Mouse (Mus musculus): ENCODE results near the gene Cip2a. TPM values are rescaled to one million over a fixed set of nuclear protein-coding genes. Genes with fewer than 3 reads are reported as not detected.

Gene Cip2a
- 85.7 and 97.0 TPM in 2 replicates for total RNA-seq (2015)
- total RNA-seq (2017): 75.7 and 101 TPM in 2 replicates

DNA sequence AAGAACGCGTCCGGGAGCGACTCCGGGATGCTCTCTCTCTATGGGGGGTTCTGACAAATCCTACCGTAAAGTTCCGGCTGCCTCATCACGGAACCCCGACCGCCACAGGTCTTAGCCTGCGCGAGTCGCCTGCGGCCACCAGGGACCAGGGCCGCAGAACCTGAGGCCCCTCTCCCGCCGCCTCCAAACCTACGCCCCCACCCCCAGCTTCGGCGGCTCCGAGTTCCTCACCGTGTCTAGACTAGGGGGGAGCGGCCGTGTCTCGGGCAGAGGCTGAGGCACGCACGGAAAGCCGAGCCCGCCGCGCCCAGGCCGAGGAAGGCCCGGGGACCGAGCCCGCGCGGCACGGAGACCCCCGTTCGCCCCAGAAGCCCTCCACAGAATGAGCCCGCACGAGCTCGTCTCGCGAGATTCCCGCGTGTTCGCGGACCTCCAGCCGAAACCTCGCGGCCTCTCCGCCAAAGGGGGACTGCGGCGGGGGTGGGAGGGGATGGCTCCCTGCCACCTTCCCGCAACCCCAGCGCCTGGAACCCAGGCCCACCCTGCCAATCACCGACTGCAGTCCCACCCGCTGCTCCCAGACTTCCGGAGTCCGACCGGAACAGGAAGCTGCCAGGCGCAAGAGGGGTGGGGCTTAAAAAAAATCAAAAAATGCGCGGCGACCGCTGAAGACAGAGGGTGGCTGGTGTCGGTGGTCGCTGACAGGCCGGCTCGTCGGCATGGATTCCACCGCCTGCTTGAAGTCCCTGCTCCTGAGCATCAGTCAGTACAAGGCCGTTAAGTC lies at the start of gene Cip2a, which contains the start of gene Dzip3:
Gene Cip2a (plus strand): TSS at position 627 of the 784 bp plus-strand sequence.
Gene Dzip3 (minus strand): TSS at position 607 of the 784 bp plus-strand sequence.
- peak; percentile 91 for ATAC-seq (replicated peaks; ENCODE audit: poor library complexity)

DNA sequence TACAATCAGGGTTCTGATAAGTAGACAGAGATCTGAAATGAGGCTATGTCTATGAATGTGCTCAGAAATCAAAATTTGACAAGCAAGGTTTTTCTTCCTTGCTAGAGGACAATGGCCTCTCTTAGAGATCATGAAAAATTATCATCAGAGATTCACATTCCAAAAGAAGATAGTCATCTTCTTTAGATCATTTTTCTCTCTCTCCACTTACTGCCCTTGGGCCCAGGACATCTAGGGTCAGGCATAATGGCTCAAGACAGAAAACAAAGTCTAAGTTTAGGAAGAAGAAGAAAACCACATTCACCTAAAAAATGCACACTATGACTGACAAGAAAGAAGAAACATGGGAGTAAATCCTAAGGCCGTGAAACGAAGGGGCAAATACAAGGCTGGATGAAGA lies 21.0 kb upstream of the Cip2a start:
- ATAC-seq (replicated peaks; ENCODE audit: poor library complexity): no peak

DNA sequence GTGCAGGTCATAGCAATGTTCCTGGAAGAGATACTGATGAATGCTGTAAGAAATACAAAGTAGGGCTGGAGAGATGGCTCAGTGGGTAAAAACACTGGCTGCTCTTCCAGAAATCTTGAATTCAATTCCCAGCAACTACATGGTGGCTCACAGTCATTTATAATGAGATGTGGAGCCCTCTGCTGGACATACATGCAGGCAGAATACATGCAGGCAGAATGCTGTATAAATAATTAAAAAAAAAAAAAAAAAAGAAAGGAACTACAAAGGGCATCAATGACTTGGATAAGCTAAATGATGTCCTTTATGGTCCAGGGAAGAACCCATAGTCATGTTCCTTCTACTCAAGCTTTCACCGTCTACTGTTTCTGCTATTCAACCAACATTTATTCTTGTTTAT lies 20.4 kb upstream of the Cip2a start:
- peak; percentile 80 for ATAC-seq (replicated peaks; ENCODE audit: poor library complexity)

DNA sequence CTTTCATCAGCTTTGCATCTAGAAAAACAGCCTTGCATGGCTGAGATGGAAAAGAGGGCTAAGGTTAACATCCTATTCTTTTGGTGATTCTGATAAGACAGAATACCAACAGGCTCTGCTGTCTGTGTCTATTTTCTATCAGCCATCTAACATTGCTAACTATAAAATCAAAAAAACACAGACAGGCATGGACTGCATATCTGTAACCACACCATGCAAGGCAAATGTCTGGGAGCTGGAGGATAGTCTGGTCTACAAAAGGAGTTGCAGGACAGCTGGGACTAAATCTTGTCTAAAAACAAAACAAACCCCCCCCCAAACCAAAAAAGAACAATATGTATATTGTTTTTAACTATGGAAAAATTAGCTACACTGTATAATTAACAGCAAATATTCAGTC lies 14.0 kb upstream of the Cip2a start:
- ATAC-seq (replicated peaks; ENCODE audit: poor library complexity): 0 out of 2 replicates have a peak, but pooled peaks have one; percentile 39

DNA sequence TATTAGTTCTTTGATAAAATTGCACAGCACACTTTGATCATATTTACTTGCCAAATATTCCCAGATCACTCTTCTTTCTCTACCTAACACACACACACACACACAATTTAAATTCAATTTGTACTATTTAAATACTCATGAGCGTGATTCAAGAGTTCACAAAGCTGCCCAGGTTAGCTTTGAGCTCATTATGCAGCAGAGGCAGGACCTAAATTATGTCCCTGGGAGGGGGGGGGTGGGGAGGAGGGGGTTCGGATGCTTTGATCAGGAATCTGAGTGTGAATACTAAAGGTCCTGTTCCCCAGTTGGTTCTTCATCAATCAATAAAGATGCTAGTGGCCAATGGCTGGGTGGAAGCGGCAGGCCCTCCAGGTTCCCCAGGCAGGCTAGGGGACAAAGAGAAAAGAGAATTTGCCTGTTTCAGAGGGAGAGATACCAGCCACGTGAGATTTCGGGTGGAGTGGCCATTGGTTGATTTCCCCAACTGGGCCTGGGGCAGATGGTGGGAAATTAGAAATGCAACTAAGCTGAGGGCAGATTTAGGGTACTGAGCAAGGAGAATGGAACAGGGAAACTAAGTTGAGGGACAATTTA lies 8.9 kb upstream of the Cip2a start:
- no peak for ATAC-seq (replicated peaks; ENCODE audit: poor library complexity)

DNA sequence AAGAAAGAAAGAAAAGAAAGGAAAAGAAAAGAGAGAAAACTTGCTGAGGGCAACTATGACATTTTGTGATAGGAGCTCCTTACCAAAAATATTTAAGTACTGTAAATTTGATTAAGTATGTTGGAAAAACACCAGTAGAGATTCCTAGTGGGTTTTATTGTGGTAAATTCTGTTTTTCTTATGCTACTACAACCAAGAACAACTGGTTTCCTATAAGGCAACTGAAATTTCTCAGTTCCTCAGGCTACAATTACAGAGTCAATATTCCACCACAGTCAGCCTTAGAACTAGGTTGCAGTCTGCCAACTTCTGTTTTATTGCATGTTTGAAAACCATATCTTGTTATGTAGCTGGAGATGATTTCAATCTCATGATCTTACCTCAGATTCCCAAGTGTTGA lies 4.3 kb upstream of the Cip2a start:
- ATAC-seq (replicated peaks; ENCODE audit: poor library complexity): no peak

DNA sequence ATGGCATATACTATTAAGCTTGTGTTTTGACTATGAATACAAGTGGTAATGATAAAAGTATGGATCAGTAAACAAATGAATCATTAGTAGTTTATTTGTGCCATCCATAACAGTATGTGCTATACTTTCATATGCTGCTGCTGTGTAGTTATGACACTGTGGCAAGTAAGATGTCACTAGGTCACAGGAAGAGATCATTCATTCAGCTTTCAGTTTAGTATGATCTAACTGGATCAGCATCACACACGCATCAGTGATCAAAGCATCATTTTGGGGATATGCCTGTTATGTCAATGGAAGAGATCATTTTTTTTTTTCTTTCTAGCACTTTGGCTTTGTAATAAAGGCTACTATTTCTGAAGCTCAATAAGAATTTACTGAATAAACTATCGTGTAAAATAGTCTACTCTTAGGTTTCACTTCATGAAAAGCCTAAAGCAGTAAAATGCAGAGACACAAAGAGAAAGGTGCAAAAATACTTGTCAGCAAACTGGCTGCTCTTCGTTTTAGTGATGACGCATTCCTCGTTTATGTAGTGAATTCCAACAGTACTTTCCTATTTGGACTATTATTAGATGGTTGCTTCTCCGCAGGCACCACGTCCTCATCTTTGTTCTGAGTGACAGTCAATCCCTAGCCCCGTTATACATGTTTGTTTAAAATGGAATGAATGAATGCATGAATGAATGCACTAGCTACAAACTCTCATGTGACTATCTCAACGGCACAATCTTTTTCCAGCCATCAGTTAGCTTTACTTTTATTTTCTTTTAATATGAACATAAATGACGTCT lies 1.4 kb upstream of the Cip2a start:
- no peak for ATAC-seq (replicated peaks; ENCODE audit: poor library complexity)

DNA sequence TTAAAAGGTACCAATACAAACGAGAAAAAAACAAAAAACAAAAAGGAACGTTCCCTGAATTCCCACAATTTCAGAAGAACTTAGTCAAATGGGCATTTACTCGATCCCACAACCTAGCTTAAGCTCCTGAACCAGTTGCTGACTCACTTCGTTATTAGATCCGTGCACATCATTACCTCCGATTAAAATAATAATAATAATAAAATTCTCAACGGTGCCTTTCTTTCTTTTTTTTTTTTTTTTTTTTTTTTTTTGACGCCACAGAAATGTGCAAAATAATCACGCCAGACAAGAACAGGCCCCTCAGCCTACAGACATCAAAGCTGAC lies 790 bp upstream of the Cip2a start:
- no peak for ATAC-seq (replicated peaks; ENCODE audit: poor library complexity)

DNA sequence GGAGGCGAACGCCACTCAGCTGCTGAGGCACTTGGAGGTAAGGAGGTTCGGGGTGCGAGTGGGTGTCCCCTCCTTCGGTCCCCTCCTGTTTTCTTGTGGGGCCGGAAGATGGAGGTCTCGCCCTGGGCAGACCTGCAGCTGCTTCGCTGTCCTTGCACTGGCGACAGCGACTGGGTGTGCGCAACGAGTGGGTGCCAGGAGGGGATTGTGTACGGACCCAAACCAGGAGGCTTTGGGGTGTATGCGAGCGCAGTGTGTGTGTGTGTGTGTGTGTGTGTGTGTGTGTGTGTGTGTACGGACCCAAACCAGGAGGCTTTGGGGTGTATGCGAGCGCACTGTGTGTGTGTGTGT lies 333 bp downstream of the Cip2a start:
- peak; percentile 47 for ATAC-seq (replicated peaks; ENCODE audit: poor library complexity)

DNA sequence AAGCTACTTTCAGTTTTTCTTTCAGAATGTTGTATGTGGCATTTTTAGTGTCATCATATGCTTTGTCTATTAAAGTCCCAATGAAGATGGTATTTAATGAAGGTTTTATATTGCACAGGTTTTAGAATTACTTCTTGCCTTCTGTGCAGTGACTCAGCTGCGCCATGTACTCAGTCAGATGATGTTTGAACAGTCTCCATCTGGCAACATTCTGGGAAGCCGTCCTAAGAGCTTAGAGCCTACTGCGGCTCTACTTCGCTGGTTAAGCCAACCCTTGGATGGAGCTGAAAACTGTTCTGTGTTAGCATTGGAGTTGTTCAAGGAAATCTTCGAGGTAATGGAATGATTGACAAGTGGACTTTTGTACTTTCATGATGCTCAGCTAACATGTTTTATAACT lies 10.2 kb downstream of the Cip2a start:
- no peak for ATAC-seq (replicated peaks; ENCODE audit: poor library complexity)

DNA sequence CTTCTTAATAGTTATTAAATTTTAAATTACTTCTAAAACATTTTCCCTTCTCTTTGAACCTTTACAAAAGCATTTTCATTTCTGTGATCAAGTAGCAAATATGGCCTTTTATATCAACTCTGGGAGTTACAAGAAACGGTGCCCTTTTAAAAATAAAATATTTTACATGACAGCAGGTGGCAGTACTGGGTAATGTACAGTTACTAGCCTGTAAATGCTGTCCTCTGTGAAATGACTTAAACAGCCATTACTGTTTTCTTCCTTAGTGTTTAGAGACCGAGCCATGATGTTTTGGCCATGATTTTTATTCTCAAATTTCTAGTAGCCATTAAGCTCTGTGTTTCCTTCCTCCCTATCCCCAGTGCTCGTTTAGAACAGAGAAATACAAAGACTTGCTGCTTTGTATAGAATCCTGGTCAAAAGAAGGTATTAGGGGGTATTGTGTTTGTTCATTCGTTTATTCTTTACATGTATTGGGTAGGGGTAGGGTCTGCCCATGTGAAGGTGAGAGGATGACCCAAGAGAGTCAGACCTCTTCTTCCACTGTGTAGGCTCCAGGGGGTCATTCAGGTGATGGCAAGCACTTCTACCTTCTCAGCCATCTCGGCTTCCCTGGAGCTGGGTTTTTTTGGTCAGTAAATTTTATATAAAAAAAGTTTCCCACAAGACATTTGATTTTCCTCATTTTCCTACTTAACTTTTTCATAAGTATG lies 22.8 kb downstream of the Cip2a start:
- peak; percentile 69 for ATAC-seq (replicated peaks; ENCODE audit: poor library complexity)

DNA sequence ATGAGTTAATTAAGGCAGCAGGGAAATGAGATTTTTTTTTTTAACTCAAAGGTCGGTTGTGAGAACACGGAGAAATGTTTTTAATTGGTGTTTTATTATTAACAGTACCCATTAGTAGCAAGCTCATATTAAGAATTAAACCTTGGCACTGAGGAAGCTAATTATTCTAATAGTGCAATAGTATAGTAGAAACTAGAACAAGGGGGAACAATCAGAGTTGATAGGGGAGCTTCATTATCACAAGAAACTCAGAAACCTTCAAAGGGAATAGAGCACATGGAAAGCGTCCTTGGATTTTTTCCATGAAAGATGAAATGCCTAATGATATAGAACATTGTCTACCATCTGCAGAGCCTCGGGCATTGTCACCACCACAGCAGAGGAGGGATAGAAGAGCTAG lies 41.9 kb downstream of the Cip2a start:
- ATAC-seq (replicated peaks; ENCODE audit: poor library complexity): no peak

DNA sequence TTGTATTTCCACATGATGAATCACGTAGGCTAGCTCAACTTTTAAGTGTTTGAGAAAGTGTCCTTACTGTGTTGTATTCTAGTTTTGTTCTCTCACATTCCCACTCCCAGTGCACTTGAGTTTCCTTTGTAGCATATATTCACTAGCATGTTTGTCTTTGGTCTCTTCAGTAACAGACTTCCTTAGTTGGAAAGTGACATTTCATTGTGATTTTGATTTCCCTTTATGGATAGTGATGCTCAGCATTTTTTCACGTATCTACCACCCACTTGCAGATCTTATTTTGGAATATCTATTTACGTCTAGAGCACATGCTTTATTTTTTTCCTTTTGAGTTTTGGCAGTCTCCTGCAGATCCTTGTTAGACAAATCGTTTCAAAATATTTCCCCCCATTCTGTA lies 43.8 kb downstream of the Cip2a start:
- ATAC-seq (replicated peaks; ENCODE audit: poor library complexity): no peak

DNA sequence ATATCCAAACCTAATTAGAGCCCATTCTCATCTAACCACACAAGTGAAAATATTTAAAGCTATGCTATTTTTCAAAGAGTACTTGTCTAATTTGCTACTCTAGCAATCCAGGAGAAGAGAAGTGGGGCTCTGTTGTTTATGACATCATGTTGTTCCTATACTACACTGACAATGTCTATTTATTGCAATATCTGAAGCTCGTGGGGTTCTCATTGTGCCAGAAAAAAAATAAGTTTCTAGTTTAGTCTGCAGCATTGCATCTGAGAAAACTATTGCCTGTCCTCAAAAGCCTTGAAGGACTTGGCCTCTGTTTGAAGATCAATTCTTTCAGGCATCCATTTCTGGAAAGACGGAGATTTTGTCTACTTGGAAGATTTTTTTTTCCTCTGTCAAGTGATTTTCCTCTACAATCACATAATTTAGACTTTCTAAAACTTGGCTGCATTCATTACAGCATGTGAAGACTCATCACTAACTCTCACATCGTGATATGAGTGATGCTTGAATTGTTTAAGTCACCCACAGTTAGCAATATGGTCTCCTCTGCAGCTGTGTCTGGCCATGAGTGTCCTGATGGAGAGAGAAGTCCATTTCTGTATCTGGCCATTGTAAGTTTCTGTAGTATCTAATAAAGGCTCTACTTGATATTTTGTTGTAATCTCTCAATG lies 46.7 kb downstream of the Cip2a start:
- ATAC-seq (replicated peaks; ENCODE audit: poor library complexity): no peak

DNA sequence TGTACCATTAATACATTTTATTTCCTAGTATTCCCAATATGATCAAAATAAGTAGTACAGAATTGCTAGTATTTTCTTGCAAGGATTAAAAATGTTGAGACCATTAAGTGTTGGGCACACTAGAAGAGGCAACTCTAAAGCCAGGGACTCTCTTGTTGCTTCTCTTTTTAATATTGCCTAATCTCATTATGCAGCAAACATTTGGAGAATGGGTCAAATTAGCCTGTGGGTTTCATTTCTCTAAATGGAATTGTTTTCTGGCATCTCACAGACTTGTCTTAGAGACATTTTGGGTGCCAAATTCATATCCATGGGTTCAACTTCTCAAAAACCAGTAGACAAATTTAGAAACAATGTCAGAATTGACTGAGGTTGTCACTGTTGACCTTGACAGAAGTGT lies 55.2 kb downstream of the Cip2a start:
- peak; percentile 78 for ATAC-seq (replicated peaks; ENCODE audit: poor library complexity)

DNA sequence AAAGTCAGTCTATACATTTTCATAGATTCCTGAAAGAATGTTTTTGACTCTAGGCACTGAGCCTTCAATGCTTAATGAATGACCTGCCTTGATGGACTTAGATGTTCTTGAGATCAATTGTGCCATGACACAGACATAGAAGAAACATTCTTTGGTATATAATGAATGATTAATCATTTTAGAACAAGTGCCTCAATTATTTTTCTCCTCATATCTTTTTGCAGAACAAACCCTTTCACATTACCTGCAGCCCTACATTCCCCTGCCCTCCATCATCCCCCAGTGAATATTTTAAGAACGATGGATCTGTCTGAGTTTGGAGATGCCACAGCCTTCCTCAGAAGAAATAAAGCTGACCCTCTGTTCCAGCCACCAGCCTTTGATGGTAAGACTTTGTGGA lies 63.2 kb downstream of the Cip2a start, which contains the start of gene Myh15:
Gene Myh15 (plus strand): TSS at position 301 of the 400 bp plus-strand sequence.
- no peak for ATAC-seq (replicated peaks; ENCODE audit: poor library complexity)

Other genes starting within 250 kb of the Cip2a start
- gene Trat1, start 222.2 kb upstream of the Cip2a start, total RNA-seq (2015): not detected in 2 replicates
- 0.14 and 0.54 TPM in 2 replicates for gene Trat1, start 222.2 kb upstream of the Cip2a start, total RNA-seq (2017)
- gene Retnlb, start 177.3 kb upstream of the Cip2a start, total RNA-seq (2015): not detected in 2 replicates
- gene Retnlb, start 177.3 kb upstream of the Cip2a start, total RNA-seq (2017): not detected in 2 replicates
- not detected in 2 replicates for gene Retnla, start 151.6 kb upstream of the Cip2a start, total RNA-seq (2015)
- not detected in 2 replicates for gene Retnla, start 151.6 kb upstream of the Cip2a start, total RNA-seq (2017)
- 131 and 143 TPM in 2 replicates for gene Retnlg, start 121.6 kb upstream of the Cip2a start, total RNA-seq (2015)
- gene Retnlg, start 121.6 kb upstream of the Cip2a start, total RNA-seq (2017): 34.6 and 51.2 TPM in 2 replicates
- gene Dzip3, start within 50 bp of the Cip2a start, total RNA-seq (2015): 29.1 and 31.5 TPM in 2 replicates
- 24.5 and 30.8 TPM in 2 replicates for gene Dzip3, start within 50 bp of the Cip2a start, total RNA-seq (2017)
- gene Myh15, start 63.3 kb downstream of the Cip2a start, total RNA-seq (2015): not detected in 2 replicates
- not detected in 2 replicates for gene Myh15, start 63.3 kb downstream of the Cip2a start, total RNA-seq (2017)